Mouse (Mus musculus) embryonic facial prominence, embryonic 12.5 days (tissue): ENCODE measurements at regions not wholly inside any gene's neighbourhood (a gene's known extent, or its start where the extent isn't known, plus 50 kb on each side); places are given as distances from the start of the nearest gene placed in this dataset.

ENCODE experiments used
- ATAC-seq: fragments of 200-750 bp; cut with Nextera tagmentation; 2 replicates; pipeline ENCODE4 v1.8.0; 2017; ENCODE audit not compliant: insufficient number of reproducible peaks, insufficient read depth, low FRiP score, low TSS enrichment
- H3K27ac ChIP-seq: fragments of 300-500 bp; sonication (generic); 2 replicates; pipeline ENCODE4 v1.5.1; 2016; ENCODE audit warnings: mild to moderate bottlenecking
- H3K27me3 ChIP-seq: fragments of 300-500 bp; sonication (generic); 2 replicates; pipeline ENCODE4 v1.6.1; 2016; ENCODE audit warnings: mild to moderate bottlenecking, moderate library complexity
- H3K36me3 ChIP-seq: fragments of 300-500 bp; sonication (generic); 2 replicates; pipeline ENCODE4 v1.6.1; 2016; ENCODE audit warnings: mild to moderate bottlenecking
- H3K4me1 ChIP-seq: fragments of 300-500 bp; sonication (generic); 2 replicates; pipeline ENCODE4 v1.6.1; 2016
- H3K4me2 ChIP-seq: fragments of 300-500 bp; sonication (generic); replicated peaks from 2 replicates; pipeline ENCODE4 v1.6.1; 2016; ENCODE audit warnings: mild to moderate bottlenecking, moderate library complexity
- H3K4me3 ChIP-seq: fragments of 300-500 bp; sonication (generic); 2 replicates; pipeline ENCODE4 v1.5.1; 2016; ENCODE audit warnings: mild to moderate bottlenecking
- H3K9ac ChIP-seq: fragments of 300-500 bp; sonication (generic); 2 replicates; pipeline ENCODE4 v1.6.1; 2016; ENCODE audit warnings: mild to moderate bottlenecking, moderate library complexity
- H3K9me3 ChIP-seq: fragments of 300-500 bp; sonication (generic); 2 replicates; pipeline ENCODE4 v1.6.1; 2016; ENCODE audit warnings: mild to moderate bottlenecking, moderate library complexity
- WGBS: fragments of 180-500 bp; shearing (Covaris S2); methylation state at CpG from one replicate; pipeline ENCODE4 v1.1.7; 2016; 5-methylcytosine and 5-hydroxymethylcytosine counted together

DNA sequence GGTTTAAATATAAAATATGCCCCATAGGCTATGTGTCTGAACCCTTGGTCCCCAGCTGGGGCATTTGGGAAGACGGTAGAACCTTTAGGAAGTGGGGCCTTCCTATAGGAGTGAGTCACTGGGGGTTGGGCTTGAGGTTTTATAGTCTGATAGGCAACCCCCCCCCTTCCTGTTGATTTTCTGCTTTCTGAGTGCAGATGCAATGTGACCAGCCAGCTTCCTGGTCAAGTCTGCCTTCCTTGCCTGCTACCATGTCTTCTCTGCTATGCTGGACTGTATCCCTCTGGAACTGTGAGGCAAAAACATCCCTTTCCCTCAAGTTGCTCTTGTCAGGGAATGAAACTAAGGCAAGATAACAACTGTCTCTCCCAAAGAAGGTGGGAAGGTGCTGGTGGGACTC lies 122.4 kb upstream of the Mvb12b start:
- H3K27me3 ChIP-seq: no peaks in the 10 kb centered on the region
- H3K27ac ChIP-seq: no peak overlapping the region
- no peak overlapping the region for H3K4me2 ChIP-seq
- H3K9ac ChIP-seq: no peak overlapping the region
- no peaks in the 10 kb centered on the region for H3K36me3 ChIP-seq
- H3K4me3 ChIP-seq: no peak overlapping the region
- 63% methylated on average over 1 of the region's 1 CpGs for WGBS
- no peaks in the 10 kb centered on the region for H3K9me3 ChIP-seq
- H3K4me1 ChIP-seq: peaks cover 4% of the 10 kb centered on the region; the same call in 1 of the 2 replicates
- no peak for ATAC-seq

DNA sequence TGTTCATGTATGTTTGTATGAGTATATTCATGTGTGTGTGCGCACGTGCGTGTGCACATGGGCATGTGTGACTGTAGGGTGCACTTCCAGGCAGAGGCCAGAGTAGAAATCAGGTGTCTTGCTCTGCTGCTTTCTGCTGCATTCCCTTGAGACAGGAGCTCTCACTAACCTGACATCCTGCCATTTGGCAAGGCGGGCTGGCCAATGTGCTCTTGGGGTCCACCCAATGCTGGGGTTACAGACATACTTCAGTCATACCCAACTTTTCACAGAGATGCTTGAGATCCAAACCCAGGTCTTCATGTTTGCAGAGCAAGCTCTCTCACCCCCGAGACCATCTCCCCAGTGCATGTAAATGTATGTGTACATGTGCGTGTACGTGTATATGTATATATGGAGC lies 120.2 kb upstream of the Mvb12b start:
- ATAC-seq: no peak
- H3K27ac ChIP-seq: no peak overlapping the region
- 91% methylated on average over 7 of the region's 7 CpGs for WGBS
- H3K9ac ChIP-seq: no peak overlapping the region
- no peak overlapping the region for H3K4me3 ChIP-seq
- no peaks in the 10 kb centered on the region for H3K36me3 ChIP-seq
- no peaks in the 10 kb centered on the region for H3K4me1 ChIP-seq
- no peaks in the 10 kb centered on the region for H3K9me3 ChIP-seq
- no peaks in the 10 kb centered on the region for H3K27me3 ChIP-seq
- no peak overlapping the region for H3K4me2 ChIP-seq

DNA sequence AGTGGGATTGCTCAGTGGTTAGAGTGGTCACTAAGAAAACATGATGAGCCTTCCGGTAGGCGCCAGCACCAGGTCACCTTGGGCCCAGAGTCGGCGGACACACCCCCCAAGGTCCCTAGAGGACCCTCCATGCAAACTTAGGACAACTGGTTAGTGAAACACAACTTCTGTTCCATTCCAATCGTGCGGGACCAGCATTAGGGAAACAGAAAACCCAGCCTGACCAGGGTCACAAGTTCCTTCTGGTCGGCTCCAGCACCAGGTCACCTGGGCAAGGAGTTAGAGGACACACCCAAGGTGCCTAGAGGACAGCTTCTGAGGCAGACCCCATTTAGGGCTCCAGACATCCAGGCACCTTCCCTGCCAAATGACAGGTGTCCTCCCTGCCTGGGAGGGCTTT lies 109.4 kb upstream of the Mvb12b start:
- ATAC-seq: no peak
- no peaks in the 10 kb centered on the region for H3K4me1 ChIP-seq
- WGBS: 92% methylated on average over 7 of the region's 7 CpGs
- no peak overlapping the region for H3K4me2 ChIP-seq
- no peak overlapping the region for H3K27ac ChIP-seq
- H3K9ac ChIP-seq: no peak overlapping the region
- H3K4me3 ChIP-seq: no peak overlapping the region
- no peaks in the 10 kb centered on the region for H3K27me3 ChIP-seq
- H3K9me3 ChIP-seq: no peaks in the 10 kb centered on the region; the same call in 1 of the 2 replicates
- H3K36me3 ChIP-seq: no peaks in the 10 kb centered on the region

DNA sequence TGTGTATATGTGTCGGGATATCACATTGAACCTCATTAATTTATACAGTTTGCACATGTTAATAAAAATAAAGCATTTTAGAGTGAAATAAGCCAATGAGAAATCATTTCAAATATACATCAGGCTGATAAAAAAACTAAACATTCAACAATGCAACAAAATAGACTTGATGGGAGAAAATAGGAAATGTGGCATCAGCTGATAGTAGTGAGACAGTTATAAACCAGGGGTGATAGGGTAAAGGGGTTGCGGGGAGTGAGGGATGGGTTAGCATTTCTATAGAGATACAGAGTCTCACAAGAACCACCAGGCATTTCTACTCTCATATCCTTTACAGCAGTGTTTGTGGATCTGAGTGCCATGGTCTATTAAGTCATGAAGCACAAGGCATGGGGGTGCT lies 108.6 kb upstream of the Mvb12b start:
- Histone ChIP-seq H3K4me3 (no peak overlapping the region), H3K4me2 (no peak overlapping the region), H3K9ac (no peak overlapping the region), H3K4me1 (no peaks in the 10 kb centered on the region), H3K9me3 (no peaks in the 10 kb centered on the region; the same call in 1 of the 2 replicates), H3K27ac (no peak overlapping the region), H3K27me3 (no peaks in the 10 kb centered on the region), H3K36me3 (no peaks in the 10 kb centered on the region)
- no peak for ATAC-seq
- 91% methylated on average over 2 of the region's 2 CpGs for WGBS

DNA sequence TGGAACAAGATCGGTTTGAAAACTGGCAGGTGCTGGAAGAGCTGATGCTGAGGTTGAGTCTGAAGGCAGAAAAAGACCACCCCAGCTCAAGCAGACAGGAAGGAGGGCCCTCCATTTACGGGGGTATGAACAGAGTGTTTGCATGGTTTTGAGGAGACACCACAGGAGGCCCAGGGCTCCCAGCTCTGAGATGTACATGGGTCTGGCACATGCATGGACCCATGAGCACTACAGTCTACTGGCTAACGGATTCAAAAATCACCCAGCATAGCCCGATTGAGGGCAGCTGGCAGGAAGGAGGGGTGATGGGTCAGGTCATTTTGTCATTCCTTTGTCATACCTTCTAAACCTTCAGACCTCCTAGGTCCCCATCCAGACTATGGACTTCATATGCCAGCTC lies 103.6 kb upstream of the Mvb12b start:
- WGBS: 77% methylated on average over 4 of the region's 4 CpGs
- ATAC-seq: no peak

DNA sequence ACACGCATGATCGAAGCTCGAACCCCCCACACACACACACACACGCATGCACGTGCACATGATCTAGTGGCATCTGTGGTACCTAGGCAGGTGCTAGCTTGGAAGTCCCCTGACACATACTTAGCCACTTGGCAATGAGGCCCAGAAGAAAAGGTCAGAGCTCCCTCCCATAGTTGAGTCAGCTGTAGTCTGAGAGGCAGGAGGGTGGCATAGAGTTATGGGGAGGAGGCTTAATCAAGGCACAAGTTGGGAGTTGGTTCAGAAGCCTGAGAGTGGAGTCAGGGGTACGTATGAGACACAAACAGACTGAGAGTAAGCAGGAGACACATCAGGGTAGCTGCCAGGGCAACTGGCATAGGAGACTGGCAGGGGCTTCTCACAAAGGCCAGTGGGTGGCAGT lies 103.0 kb upstream of the Mvb12b start:
- WGBS: 90% methylated on average over 6 of the region's 6 CpGs
- Histone ChIP-seq H3K27me3 (no peaks in the 10 kb centered on the region), H3K4me1 (no peaks in the 10 kb centered on the region), H3K27ac (no peak overlapping the region), H3K4me2 (no peak overlapping the region), H3K4me3 (no peak overlapping the region), H3K9ac (no peak overlapping the region), H3K9me3 (no peaks in the 10 kb centered on the region; the same call in 1 of the 2 replicates), H3K36me3 (no peaks in the 10 kb centered on the region)
- no peak for ATAC-seq

More for the DNA sequence above, 103.6 kb upstream of the Mvb12b start:
- Histone ChIP-seq H3K9ac (no peak overlapping the region), H3K27ac (no peak overlapping the region), H3K36me3 (no peaks in the 10 kb centered on the region), H3K4me2 (no peak overlapping the region), H3K4me3 (no peak overlapping the region), H3K9me3 (no peaks in the 10 kb centered on the region; the same call in 1 of the 2 replicates), H3K27me3 (no peaks in the 10 kb centered on the region), H3K4me1 (no peaks in the 10 kb centered on the region)

DNA sequence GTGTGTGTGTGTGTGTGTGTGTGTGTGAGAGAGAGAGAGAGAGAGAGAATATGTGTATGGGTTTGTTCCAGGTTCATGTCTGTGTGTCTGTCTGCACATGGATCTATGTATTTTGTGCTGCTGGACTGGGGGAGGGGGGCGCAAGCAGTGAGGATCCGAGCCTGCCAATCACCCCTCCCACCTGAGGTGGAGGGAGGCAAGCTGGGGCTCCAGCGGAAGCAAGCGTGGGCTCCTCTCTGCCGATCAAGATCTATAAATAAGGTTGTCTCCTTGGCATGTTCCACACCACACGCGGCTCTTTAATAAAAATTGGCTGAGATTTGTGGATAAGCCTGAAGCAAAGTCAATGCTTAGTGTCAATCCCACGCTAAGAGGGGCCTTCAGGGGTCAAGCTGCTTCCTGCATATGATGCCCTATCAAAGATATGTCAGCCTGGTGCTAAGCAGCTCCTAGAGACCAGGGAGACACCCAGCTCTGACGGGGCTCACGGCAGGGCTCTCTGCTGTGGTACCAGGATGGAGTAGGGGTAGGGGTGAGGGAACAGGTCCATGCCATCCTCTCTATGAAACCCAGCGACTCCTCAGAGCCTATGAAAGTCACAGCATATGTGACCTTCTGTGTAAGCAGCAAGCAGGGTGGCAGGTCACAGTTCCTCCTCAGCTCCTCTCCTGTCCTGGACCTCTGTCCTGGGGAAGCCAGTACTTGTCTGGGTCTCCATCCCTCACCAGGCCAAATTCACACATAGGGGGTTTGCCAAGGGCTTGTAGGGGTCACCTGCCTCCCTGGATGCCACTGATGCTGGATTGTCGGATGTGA lies 102.0 kb upstream of the Mvb12b start:
- Histone ChIP-seq H3K4me2 (no peak overlapping the region), H3K27ac (no peak overlapping the region), H3K36me3 (no peaks in the 10 kb centered on the region), H3K4me1 (no peaks in the 10 kb centered on the region), H3K9me3 (no peaks in the 10 kb centered on the region; the same call in 1 of the 2 replicates), H3K9ac (no peak overlapping the region), H3K4me3 (no peak overlapping the region), H3K27me3 (no peaks in the 10 kb centered on the region)
- WGBS: 68% methylated on average over 12 of the region's 12 CpGs
- no peak for ATAC-seq

DNA sequence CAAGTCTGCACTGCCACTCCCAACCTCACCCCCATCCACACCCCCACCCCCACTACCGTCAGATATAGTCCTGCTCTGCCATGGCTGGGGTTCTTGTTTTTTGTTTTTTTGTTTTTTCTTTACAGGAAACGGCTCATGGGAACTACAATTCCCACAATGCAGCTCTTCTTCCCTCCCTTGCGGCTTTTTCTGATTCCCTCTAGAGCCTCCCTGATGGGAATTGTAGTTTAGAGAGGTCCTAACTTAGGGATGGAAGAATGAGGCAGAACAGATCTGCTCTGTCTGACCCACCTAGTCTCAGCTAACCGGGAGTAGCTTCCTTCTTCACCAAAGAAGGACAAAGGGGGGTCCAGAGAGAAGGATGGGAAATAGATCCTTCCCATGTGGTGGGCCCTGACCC lies 98.7 kb upstream of the Mvb12b start:
- ATAC-seq: no peak
- Histone ChIP-seq H3K4me3 (no peak overlapping the region), H3K4me2 (no peak overlapping the region), H3K4me1 (no peaks in the 10 kb centered on the region), H3K27ac (no peak overlapping the region), H3K27me3 (no peaks in the 10 kb centered on the region), H3K36me3 (no peaks in the 10 kb centered on the region), H3K9ac (no peak overlapping the region), H3K9me3 (no peaks in the 10 kb centered on the region)
- 19% methylated on average over 4 of the region's 4 CpGs for WGBS

DNA sequence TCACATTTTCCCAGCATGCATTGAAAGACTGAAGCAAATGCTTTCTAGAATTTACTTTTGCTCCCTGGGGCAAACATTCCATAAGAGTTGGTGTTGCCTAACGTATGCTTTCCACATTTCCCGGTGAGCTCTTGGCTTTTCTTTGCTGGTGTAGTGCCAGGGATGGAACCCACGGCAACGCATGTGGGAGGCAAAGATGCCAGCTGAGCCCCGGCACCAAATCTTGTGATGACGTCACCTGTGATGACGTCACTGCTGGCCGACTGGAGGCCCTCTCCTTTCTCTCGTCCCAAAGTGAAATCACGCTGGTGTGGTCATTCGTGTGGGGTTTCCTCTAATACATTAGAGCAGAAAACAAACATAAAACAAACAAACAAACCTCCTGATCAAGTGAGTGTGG lies 97.6 kb upstream of the Mvb12b start:
- no peak overlapping the region for H3K4me3 ChIP-seq
- no peak overlapping the region for H3K27ac ChIP-seq
- no peaks in the 10 kb centered on the region for H3K27me3 ChIP-seq
- no peak for ATAC-seq
- 72% methylated on average over 11 of the region's 11 CpGs for WGBS
- H3K9ac ChIP-seq: no peak overlapping the region
- no peaks in the 10 kb centered on the region for H3K9me3 ChIP-seq
- H3K36me3 ChIP-seq: no peaks in the 10 kb centered on the region
- no peak overlapping the region for H3K4me2 ChIP-seq
- H3K4me1 ChIP-seq: no peaks in the 10 kb centered on the region

DNA sequence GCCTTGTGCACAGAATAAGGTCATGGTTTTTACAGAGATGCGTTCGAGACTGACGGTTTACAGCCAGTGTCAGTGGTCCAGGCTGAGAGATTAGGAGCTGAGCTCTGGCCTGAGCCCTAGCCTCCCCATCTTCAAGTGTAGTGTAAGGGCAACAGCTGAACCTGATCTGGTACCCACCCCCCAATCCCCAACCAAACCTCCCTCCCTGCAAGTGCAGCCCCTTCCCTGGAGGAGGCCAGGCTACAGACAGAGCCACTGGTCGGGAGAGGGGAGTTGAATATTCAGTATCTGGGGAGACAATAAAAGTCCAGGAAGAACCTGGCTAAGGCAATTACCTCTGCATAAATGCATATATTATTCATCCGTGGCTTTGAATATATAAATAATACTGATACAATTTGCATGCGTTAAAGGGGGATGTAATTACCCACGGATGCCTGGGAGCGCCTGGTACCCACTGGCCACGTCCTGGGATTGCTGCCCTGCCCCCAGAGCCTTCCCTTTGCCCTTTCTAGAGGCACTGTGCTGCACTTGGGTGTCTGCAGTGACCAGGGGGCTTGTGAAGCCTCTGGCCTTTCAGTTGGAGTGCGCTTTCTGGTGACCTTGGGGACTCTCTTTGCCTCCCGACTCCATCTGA lies 95.5 kb upstream of the Mvb12b start:
- ATAC-seq: no peak; the same call in 1 of the 2 replicates
- H3K9me3 ChIP-seq: no peaks in the 10 kb centered on the region
- no peak overlapping the region for H3K4me3 ChIP-seq
- H3K27ac ChIP-seq: no peak overlapping the region
- H3K4me1 ChIP-seq: no peaks in the 10 kb centered on the region
- H3K27me3 ChIP-seq: no peaks in the 10 kb centered on the region
- no peak overlapping the region for H3K9ac ChIP-seq
- no peak overlapping the region for H3K4me2 ChIP-seq
- 44% methylated on average over 11 of the region's 11 CpGs for WGBS
- H3K36me3 ChIP-seq: no peaks in the 10 kb centered on the region

DNA sequence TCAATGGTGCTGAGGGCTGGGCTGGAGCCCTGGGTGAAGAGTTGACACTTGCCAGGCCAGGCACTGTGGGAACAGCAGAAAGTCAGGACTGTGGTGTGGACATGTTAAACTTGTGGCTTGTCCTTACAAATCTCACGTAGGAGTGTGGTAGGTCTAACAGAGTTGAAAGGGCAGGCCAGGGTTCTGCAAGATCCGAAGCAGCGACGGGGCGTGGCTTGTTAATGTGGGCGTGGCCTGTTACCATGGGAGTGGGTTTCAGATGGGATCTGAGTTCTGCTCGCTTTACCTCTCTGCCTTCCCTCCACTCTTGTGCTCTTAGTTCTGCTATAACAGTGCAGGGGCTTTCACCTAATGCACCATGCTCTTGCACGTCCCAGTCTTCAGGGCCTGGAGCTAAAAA lies 94.2 kb upstream of the Mvb12b start:
- Histone ChIP-seq H3K27ac (no peak overlapping the region), H3K27me3 (no peaks in the 10 kb centered on the region), H3K9me3 (no peaks in the 10 kb centered on the region), H3K4me1 (no peaks in the 10 kb centered on the region), H3K4me2 (no peak overlapping the region), H3K9ac (no peak overlapping the region), H3K4me3 (no peak overlapping the region), H3K36me3 (no peaks in the 10 kb centered on the region)
- ATAC-seq: no peak
- 36% methylated on average over 8 of the region's 8 CpGs for WGBS

DNA sequence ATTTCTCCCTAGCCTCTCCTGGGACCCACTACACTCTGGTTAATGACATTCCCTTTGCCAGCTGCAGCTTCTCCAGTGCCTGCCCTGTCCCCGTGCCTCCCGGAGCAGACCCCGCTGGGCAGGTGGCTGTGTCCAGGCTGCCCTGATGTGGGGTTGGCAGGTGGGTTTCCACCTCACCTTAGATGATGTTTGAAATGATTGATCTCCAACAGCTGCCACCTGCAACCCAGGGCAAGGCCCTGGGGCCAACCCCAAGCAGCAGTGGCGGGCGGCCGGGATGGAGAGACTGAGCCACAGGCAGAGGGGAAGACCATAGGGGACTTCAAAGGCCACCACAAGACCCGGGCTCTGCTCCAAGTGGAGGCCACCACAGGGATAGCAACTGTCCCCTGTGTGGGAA lies 93.6 kb upstream of the Mvb12b start:
- Histone ChIP-seq H3K9ac (no peak overlapping the region), H3K4me2 (no peak overlapping the region), H3K27ac (no peak overlapping the region), H3K9me3 (no peaks in the 10 kb centered on the region), H3K4me1 (no peaks in the 10 kb centered on the region), H3K4me3 (no peak overlapping the region), H3K27me3 (no peaks in the 10 kb centered on the region), H3K36me3 (no peaks in the 10 kb centered on the region)
- WGBS: 82% methylated on average over 7 of the region's 7 CpGs
- ATAC-seq: no peak
